In genomic region chr17:71551350-71551749, GRCm38 (mm10) we compare ENCODE assay signal across 9 mouse cellular contexts. TPM values are rescaled to one million over a fixed set of nuclear protein-coding genes. Genes with fewer than 3 reads are reported as not detected.
DNase-seq lines count a peak whose midpoint lies in the region; ATAC-seq and TF ChIP-seq lines count a peak whose summit lies in the region.
"Had no signal": no experiment of that assay in that cellular context is flagged by ENCODE, and none has a peak within 500 bp of the region (broad histone marks: within the 10 kb centered on the region; RNA-seq: fewer than 3 reads in every experiment).

No protein-coding gene starts in this region.

- no peak overlapping the region for H3K27ac ChIP-seq in liver, adult 2 months (replicated peaks; ENCODE audit: insufficient read depth, low read depth, low read length)
- H3K27ac ChIP-seq in embryonic facial prominence, embryonic 13.5 days = no peak overlapping the region
- no peak overlapping the region for H3K27ac ChIP-seq in intestine, embryonic 15.5 days
- peak overlapping the region; percentile 19; the same call in 1 of the 2 replicates for H3K27ac ChIP-seq in neural tube, embryonic 13.5 days (replicated peaks)

- peak overlapping the region; percentile 95 for H3K4me2 ChIP-seq in embryonic facial prominence, embryonic 13.5 days
- H3K4me2 ChIP-seq in intestine, embryonic 15.5 days (replicated peaks) = peak overlapping the region; percentile 97
- peak overlapping the region; percentile 92 for H3K4me2 ChIP-seq in neural tube, embryonic 13.5 days

- TF ChIP-seq POLR2A in liver, adult 2 months (IDR thresholded peaks at IDR 0.05; ENCODE audit: extremely low read depth, insufficient read depth, low read length) = no peak

- H3K79me2 ChIP-seq in liver, adult 2 months (ENCODE audit: control insufficient read depth, insufficient read depth, low read length) = no peaks in the 10 kb centered on the region

- H3K9ac ChIP-seq in liver, adult 2 months (ENCODE audit: low read depth, low read length) = peak overlapping the region; percentile 79
- H3K9ac ChIP-seq in embryonic facial prominence, embryonic 13.5 days = peak overlapping the region; percentile 80
- peak overlapping the region; percentile 65 for H3K9ac ChIP-seq in intestine, embryonic 15.5 days
- peak overlapping the region; percentile 83 for H3K9ac ChIP-seq in neural tube, embryonic 13.5 days

- H3K4me1 ChIP-seq in liver, adult 2 months (ENCODE audit: control insufficient read depth, insufficient read depth, low read length) = peaks cover 3% of the 10 kb centered on the region; the same call in 1 of the 2 replicates
- peaks cover 8% of the 10 kb centered on the region; the same call in 1 of the 2 replicates for H3K4me1 ChIP-seq in embryonic facial prominence, embryonic 13.5 days
- peaks cover 3% of the 10 kb centered on the region for H3K4me1 ChIP-seq in intestine, embryonic 15.5 days (replicated peaks)
- peaks cover 7% of the 10 kb centered on the region for H3K4me1 ChIP-seq in neural tube, embryonic 13.5 days (replicated peaks)

- no peaks in the 10 kb centered on the region for H3K36me3 ChIP-seq in liver, adult 2 months (ENCODE audit: control insufficient read depth, insufficient read depth, low read length)
- no peaks in the 10 kb centered on the region for H3K36me3 ChIP-seq in embryonic facial prominence, embryonic 13.5 days
- no peaks in the 10 kb centered on the region for H3K36me3 ChIP-seq in intestine, embryonic 15.5 days
- H3K36me3 ChIP-seq in neural tube, embryonic 13.5 days = no peaks in the 10 kb centered on the region

- no peaks in the 10 kb centered on the region for H3K27me3 ChIP-seq in liver, adult 2 months (ENCODE audit: control insufficient read depth, insufficient read depth, low read length)
- peaks cover 39% of the 10 kb centered on the region for H3K27me3 ChIP-seq in embryonic facial prominence, embryonic 13.5 days
- peaks cover 4% of the 10 kb centered on the region; the same call in 1 of the 2 replicates for H3K27me3 ChIP-seq in intestine, embryonic 15.5 days (replicated peaks)
- peaks cover 35% of the 10 kb centered on the region for H3K27me3 ChIP-seq in neural tube, embryonic 13.5 days

- H3K4me3 ChIP-seq in liver, adult 2 months (ENCODE audit: insufficient read depth, low read depth, low read length) = peak overlapping the region; percentile 74; the same call in 1 of the 2 replicates
- H3K4me3 ChIP-seq in embryonic facial prominence, embryonic 13.5 days = peak overlapping the region; percentile 77
- peak overlapping the region; percentile 78 for H3K4me3 ChIP-seq in intestine, embryonic 15.5 days (replicated peaks)
- H3K4me3 ChIP-seq in neural tube, embryonic 13.5 days = peak overlapping the region; percentile 77

- 14% methylated on average over 6 of the region's 6 CpGs for WGBS in liver, adult 2 months
- WGBS in embryonic facial prominence, embryonic 13.5 days = 13% methylated on average over 6 of the region's 6 CpGs
- 6% methylated on average over 6 of the region's 6 CpGs for WGBS in intestine, embryonic 15.5 days
- 4% methylated on average over 6 of the region's 6 CpGs for WGBS in neural tube, embryonic 13.5 days

- no peak for ATAC-seq in embryonic facial prominence, embryonic 13.5 days (ENCODE audit: insufficient number of reproducible peaks, insufficient read depth, low FRiP score, low TSS enrichment, low read depth)
- no peak for ATAC-seq in intestine, embryonic 15.5 days
- ATAC-seq in neural tube, embryonic 13.5 days (ENCODE audit: low read depth) = no peak
- ATAC-seq in CD4-positive, CD25-positive, alpha-beta regulatory T cell, adult 4 months = no peak

- DNase-seq in liver, adult 2 months (ENCODE audit: extremely low read depth, low read depth, low spot score) = peak; percentile 4
- no peak for DNase-seq in liver
- no peak for DNase-seq in urinary bladder, postnatal 36 days (ENCODE audit: low spot score in 2 of 2)
- DNase-seq in testis, postnatal 14 days (ENCODE audit: low spot score) = no peak

- H3K9me3 ChIP-seq in embryonic facial prominence, embryonic 13.5 days = no peaks in the 10 kb centered on the region
- H3K9me3 ChIP-seq in intestine, embryonic 15.5 days = no peaks in the 10 kb centered on the region
- H3K9me3 ChIP-seq in neural tube, embryonic 13.5 days = no peaks in the 10 kb centered on the region

- TF ChIP-seq CTCF in liver, adult 2 months (IDR thresholded peaks at IDR 0.05; ENCODE audit: low read depth, low read length) = no peak

RNA-seq across cellular contexts. Expression of gene Spdya, which starts 0.5 kb away (rescaled TPM):
- total RNA-seq in liver, adult 2 months (2014; rRNA removed) = not detected in 2 replicates
- not detected in 2 replicates for polyA plus RNA-seq in liver, adult 2 months (2012; rRNA removed)
- polyA plus RNA-seq in embryonic facial prominence, embryonic 13.5 days (2015; fragmentation: Nextera tagmentation; extraction: Ambion mirVana) = 0.89 and 1.2 TPM in 2 replicates
- 0.48 and 0.64 TPM in 2 replicates for polyA plus RNA-seq in intestine, embryonic 15.5 days (2015; fragmentation: Nextera tagmentation; extraction: Ambion mirVana)
- polyA plus RNA-seq in neural tube, embryonic 13.5 days (2015; fragmentation: Nextera tagmentation; extraction: Ambion mirVana) = 1.0 and 1.5 TPM in 2 replicates
- 1 to 10 TPM; 1.1 to 2.2 TPM for polyA plus RNA-seq in CD4-positive, CD25-positive, alpha-beta regulatory T cell, adult 4 months (2017; shearing (Covaris generic))
- total RNA-seq: hematopoietic stem cell, adult 5-6 weeks had no signal

RNA-seq across cellular contexts. Expression of gene Ndc80, which starts 24.7 kb away (rescaled TPM):
- total RNA-seq in liver, adult 2 months (2014; rRNA removed) = 0.34 and 0.46 TPM in 2 replicates
- not detected in 2 replicates for polyA plus RNA-seq in liver, adult 2 months (2012; rRNA removed)
- polyA plus RNA-seq in embryonic facial prominence, embryonic 13.5 days (2015; fragmentation: Nextera tagmentation; extraction: Ambion mirVana) = 46.1 and 48.7 TPM in 2 replicates
- polyA plus RNA-seq in intestine, embryonic 15.5 days (2015; fragmentation: Nextera tagmentation; extraction: Ambion mirVana) = 36.5 and 40.5 TPM in 2 replicates
- polyA plus RNA-seq in neural tube, embryonic 13.5 days (2015; fragmentation: Nextera tagmentation; extraction: Ambion mirVana) = 8.1 and 12.1 TPM in 2 replicates
- 10 to 100 TPM; 11.1 to 20.0 TPM for polyA plus RNA-seq in CD4-positive, CD25-positive, alpha-beta regulatory T cell, adult 4 months (2017; shearing (Covaris generic))
